Mouse (Mus musculus) liver, adult 10 weeks (tissue): Measurements from ENCODE around the gene Klhl40. TPM values are rescaled to one million over a fixed set of nuclear protein-coding genes. Genes with fewer than 3 reads are reported as not detected.

Experiments used
- polyA plus RNA-seq: library from polyadenylated mRNA; stranded (reverse); fragments of 350-450 nt; fragmentation: Illumina TruSeq; extraction: RNeasy Lipid Tissue Mini Kit (QIAGEN cat#74804); gene quantifications from one replicate; pipeline ENCODE4 v1.2.3, GENCODE M21; 2014; ENCODE audit warnings: low read depth, low replicate concordance

Gene Klhl40
- not detected for polyA plus RNA-seq

DNA sequence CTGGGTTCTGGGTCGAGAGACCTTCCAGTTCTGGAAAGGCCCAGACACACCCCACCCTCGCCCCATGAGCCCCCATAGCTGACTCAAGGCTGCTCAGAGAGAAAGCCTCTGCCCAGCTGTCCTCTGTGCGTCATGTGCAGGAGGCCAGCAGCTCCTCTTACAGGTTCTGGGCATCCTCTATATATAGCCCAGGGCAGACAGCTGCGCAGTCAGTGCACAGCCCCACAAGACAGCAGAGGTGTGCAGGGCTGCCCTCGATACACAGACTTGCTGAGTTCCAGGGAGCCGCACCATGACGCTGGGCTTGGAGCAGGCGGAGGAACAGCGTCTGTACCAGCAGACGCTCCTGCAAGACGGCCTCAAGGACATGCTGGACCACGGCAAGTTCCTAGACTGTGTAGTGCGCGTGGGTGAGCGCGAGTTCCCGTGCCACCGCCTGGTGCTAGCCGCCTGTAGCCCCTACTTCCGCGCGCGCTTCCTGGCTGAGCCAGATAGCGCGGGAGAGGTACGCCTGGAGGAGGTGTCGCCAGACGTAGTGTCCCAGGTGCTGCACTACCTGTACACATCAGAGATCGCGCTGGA is at the start of gene Klhl40:
Gene Klhl40, plus strand, starts transcription at position 124 of the 582 bp plus-strand sequence.

DNA sequence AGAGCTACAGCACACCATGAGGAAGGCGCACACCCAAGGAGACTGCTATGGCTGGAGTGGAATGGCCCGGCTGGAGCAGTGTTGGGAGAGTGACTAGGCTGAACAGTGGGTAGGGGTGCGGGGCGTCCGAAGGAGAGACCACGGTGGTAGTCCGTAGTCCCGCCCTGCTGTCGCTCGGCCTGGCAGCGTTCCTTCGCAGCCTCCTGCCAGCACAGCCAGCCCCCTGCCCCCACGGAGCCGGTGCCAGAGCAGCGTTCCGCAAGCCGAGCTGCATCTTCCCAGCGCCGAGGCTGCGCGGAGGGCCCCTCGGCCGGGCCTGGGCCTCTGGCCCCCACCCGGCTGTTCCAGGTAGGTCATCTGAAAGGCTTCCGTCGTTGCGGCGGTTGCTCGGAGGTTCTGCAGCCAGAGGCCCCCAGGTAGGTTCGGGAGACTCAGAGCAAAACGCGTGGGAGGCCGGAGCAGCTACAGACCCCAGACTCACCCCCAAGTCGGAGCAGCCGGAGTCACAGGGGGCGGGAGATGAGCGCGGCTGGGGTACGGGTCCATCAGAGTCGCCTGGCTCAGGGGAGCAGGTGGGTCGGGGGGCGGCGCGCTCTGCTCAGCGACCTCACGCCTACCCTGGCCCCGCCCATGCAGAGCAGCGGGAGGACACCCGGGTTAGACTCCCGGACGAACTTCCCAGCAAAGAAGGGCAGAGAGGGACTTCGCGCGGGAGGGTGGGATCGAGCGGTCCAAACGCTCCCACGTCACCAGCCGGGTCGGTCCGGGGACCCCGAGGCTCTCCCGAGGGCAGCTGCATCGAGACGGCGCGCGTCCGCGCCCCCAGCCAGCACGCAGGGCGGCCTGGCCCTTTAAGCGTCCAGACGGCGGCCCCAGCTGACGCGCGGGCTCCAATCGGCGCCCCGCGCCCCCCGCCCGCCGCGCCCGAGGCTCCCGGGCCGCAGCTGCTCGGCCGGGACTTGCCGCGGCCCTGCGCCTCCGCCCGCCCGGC is 18.0 kb upstream of the Klhl40 start, which contains the start of gene Zfp651:
Gene Zfp651, plus strand, starts transcription at position 240 of the 991 bp plus-strand sequence.

DNA sequence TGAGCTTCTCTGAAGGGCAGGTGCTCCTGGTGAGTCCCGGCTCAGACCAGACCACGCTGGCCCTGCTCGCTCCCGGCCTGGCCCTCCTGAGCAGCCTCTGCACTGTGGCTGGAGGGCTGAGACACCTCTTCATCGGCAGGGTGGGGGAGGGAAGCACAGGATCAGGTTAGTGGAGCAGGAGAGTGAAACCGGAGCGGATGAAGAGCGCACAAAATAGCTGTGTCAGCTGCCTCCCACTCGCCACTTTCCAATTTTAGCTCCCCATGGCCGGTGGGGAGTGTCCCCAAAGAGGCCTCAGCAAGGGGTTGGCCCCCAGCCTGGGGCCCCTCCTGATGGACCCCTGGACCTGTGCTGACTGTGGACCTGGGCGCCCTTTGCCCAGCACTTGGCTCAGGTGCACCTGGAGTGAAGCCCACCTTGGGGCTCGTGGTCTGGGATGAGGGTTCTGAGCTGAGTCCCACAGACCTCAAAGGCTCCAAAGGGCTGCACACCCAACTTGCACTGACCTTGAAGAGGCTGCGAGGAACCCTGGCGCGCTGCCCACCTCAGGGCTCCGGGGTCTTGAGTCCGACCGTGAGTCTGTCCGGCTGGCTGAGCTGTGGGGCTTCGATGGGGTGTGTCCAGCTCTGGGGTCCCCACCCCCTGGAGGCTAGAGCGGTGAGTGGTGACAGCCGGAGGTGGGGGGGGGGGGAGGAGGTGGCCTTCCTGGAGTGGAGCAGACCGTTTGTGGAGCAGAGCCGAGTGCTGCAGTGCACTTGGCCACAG is 14.5 kb downstream of the Klhl40 start, which contains the start of gene Hhatl:
Gene Hhatl, minus strand, starts transcription at position 751 of the 765 bp plus-strand sequence.

Other genes starting within 250 kb of the Klhl40 start
- gene Lyzl4, start 135.5 kb upstream of the Klhl40 start, polyA plus RNA-seq, result not detected
- 3.7 TPM for gene Vipr1, start 134.9 kb upstream of the Klhl40 start, polyA plus RNA-seq
- 4.9 TPM for gene Sec22c, start 72.1 kb upstream of the Klhl40 start, polyA plus RNA-seq
- 61.1 TPM for gene Ss18l2, start 67.3 kb upstream of the Klhl40 start, polyA plus RNA-seq
- gene Nktr, start 58.4 kb upstream of the Klhl40 start, polyA plus RNA-seq, result 45.9 TPM
- not detected for gene Zfp651, start 18.3 kb upstream of the Klhl40 start, polyA plus RNA-seq
- gene Hhatl, start 14.9 kb downstream of the Klhl40 start, polyA plus RNA-seq, result not detected
- gene Ccdc13, start 61.9 kb downstream of the Klhl40 start, polyA plus RNA-seq, result not detected
- gene Higd1a, start 80.8 kb downstream of the Klhl40 start, polyA plus RNA-seq, result 68.1 TPM
- gene Ackr2, start 120.7 kb downstream of the Klhl40 start, polyA plus RNA-seq, result 1.2 TPM
- 22.0 TPM for gene Cyp8b1, start 138.7 kb downstream of the Klhl40 start, polyA plus RNA-seq
- 3.1 TPM for gene Fam198a, start 173.4 kb downstream of the Klhl40 start, polyA plus RNA-seq
- not detected for gene Pomgnt2, start 219.5 kb downstream of the Klhl40 start, polyA plus RNA-seq